Mouse (Mus musculus): ENCODE results near the gene Olfr275.
"Not testable (repeated sequence)": the region's sequence is repeated elsewhere in the genome, so short reads cannot be mapped to it uniquely, and the experiment has no call there.

Olfr275 gene

GRCm38 (mm10) chr4:52814304-52814703, at the start of gene Olfr275:
TSS of gene Olfr275 (plus strand) at chr4:52814604.
- DNase-seq (ENCODE audit: low read depth), result no peak

DNA sequence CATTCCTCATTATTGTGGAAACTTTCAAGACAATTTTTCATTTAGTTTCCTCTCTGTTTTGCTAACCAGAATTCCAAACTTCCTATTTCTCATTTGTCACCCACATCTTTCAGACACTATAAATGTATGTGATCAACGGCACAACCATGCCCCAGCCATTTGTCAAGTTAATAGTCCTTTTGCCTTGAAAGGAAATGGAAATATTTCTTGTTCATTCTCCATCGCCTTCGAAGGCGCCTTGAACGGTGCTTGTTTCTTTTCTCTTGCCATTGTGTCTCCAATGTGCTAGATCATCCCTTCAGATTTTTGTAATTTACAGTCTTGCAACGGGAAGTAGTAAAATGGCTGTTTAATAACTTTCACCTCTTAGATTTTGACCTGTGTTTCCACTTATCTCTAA, 48.8 kb upstream of the Olfr275 start:
- DNase-seq (ENCODE audit: low read depth), result no peak

- no peak for DNase-seq (ENCODE audit: low read depth)
Observed at GRCm38 (mm10) chr4:52772186-52772585, 42.2 kb upstream of the Olfr275 start.

- DNase-seq (ENCODE audit: low read depth), result no peak
Observed at GRCm38 (mm10) chr4:52800013-52800412, 14.4 kb upstream of the Olfr275 start.

- DNase-seq (ENCODE audit: low read depth), result no peak
Observed at GRCm38 (mm10) chr4:52811871-52812270, 2.5 kb upstream of the Olfr275 start.

DNA sequence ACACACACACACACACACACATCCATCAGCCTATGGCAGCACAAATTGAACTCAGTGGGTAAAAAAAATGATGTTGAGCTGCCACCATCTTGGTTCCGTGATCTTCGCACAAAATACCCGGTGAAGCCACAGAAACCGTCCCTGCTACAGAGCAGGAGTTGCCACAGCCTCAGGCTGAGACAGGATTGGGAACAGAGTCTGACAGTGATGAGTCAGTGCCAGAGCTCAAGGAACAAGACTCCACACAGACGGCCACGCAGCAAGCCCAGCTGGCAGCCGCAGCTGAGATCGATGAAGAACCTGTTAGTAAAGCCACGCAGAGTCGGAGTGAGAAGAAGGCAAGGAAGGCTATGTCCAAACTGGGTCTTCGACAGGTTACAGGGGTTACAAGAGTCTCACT, 7.0 kb downstream of the Olfr275 start:
- DNase-seq (ENCODE audit: low read depth), result no peak

GRCm38 (mm10) chr4:52845411-52845810, 31.0 kb downstream of the Olfr275 start:
- not testable (repeated sequence) for DNase-seq (ENCODE audit: low read depth)

GRCm38 (mm10) chr4:52849039-52849635, 34.7 kb downstream of the Olfr275 start:
- no peak for DNase-seq (ENCODE audit: low read depth)

DNA sequence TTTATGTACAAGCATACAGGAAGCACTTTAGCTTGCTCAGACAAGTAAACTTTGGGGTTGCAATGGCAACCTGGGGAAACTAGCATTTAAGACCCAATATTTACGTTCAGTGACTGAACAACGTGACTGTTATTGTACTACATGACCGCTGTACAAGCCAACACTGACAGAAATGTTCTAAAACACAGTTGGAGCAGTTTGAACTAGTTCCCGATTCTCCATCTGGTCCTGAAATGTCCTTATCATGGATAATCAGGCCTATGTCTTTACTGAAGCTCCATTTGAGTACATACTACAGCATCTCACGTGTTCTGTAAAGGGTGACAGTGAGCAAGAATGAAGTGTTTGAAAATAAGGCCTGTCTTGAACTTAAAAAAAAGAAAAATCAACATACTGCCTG, 35.3 kb downstream of the Olfr275 start:
- no peak for DNase-seq (ENCODE audit: low read depth)

GRCm38 (mm10) chr4:52859136-52859535, 44.7 kb downstream of the Olfr275 start, which contains the start of gene Olfr273:
TSS of gene Olfr273 (minus strand) at chr4:52859236.
- no peak for DNase-seq (ENCODE audit: low read depth)

- DNase-seq (ENCODE audit: low read depth), result no peak
Observed at GRCm38 (mm10) chr4:52864156-52864555, 49.8 kb downstream of the Olfr275 start.

Data from fibroblast of lung, adult 2 months (primary cell).